Mouse (Mus musculus) thymus, adult 2 months (tissue): ENCODE results near the gene Scn1b. TPM values are rescaled to one million over a fixed set of nuclear protein-coding genes. Genes with fewer than 3 reads are reported as not detected.
A peak's percentile ranks its signal among the peaks of the same experiment; 100 is the strongest.

ENCODE experiments used
- DNase-seq: peaks from one replicate; pipeline ENCODE4 v3.0.0; 2021
- H3K27ac ChIP-seq: fragments of 200-500 bp; 2 replicates; pipeline ENCODE4 v1.5.1; 2012; ENCODE audit warnings: low read length, control low read depth; ENCODE audit not compliant: control insufficient read depth, insufficient read depth
- H3K27me3 ChIP-seq: fragments of 200-500 bp; 2 replicates; pipeline ENCODE4 v1.6.1; 2012; ENCODE audit warnings: mild to moderate bottlenecking, low read length, moderate library complexity, mixed read lengths; ENCODE audit not compliant: control insufficient read depth, insufficient read depth
- H3K36me3 ChIP-seq: fragments of 200-500 bp; 2 replicates; pipeline ENCODE4 v1.6.1; 2012; ENCODE audit warnings: mild to moderate bottlenecking, low read length, moderate library complexity; ENCODE audit not compliant: control insufficient read depth, insufficient read depth
- H3K4me1 ChIP-seq: fragments of 200-500 bp; replicated peaks from 2 replicates; pipeline ENCODE4 v1.6.1; 2012; ENCODE audit warnings: low read length; ENCODE audit not compliant: control insufficient read depth, insufficient read depth
- H3K4me3 ChIP-seq: fragments of 200-500 bp; 2 replicates; pipeline ENCODE4 v1.5.1; 2012; ENCODE audit warnings: mild to moderate bottlenecking, low read length, control low read depth, moderate library complexity; ENCODE audit not compliant: control insufficient read depth, insufficient read depth
- CTCF ChIP-seq: fragments of 200-500 bp; IDR thresholded peaks from 2 replicates; pipeline ENCODE4 v1.5.1; 2012; ENCODE audit warnings: mild to moderate bottlenecking, control low read depth, low read length, moderate library complexity, borderline replicate concordance; ENCODE audit not compliant: control insufficient read depth, poor library complexity, insufficient read depth; ENCODE audit errors: extremely low read depth
- POLR2A ChIP-seq: fragments of 200-500 bp; IDR thresholded peaks from 2 replicates; pipeline ENCODE4 v1.6.1; 2012; ENCODE audit warnings: mild to moderate bottlenecking, low read length, control low read depth, moderate library complexity; ENCODE audit not compliant: control insufficient read depth, poor library complexity, insufficient read depth; ENCODE audit errors: extremely low read depth
- WGBS: fragments of 180-500 bp; shearing (Covaris S2); methylation state at CpG from one replicate; pipeline ENCODE4 v1.1.7; 2018; 5-methylcytosine and 5-hydroxymethylcytosine counted together
- polyA plus RNA-seq: library from polyadenylated mRNA; depleted of rRNA; stranded (reverse); fragments of >200 nt; gene quantifications from 2 replicates; pipeline ENCODE4 v1.2.3, GENCODE M21; 2012

Scn1b gene
- polyA plus RNA-seq, 1 experiment: 21.2 TPM

GRCm38 (mm10) chr7:31153536-31154320 lies 26.9 kb upstream of the Scn1b start:
- Histone ChIP-seq H3K36me3 (no peaks in the 10 kb centered on the region), H3K27ac (peak overlapping the region; percentile 98), H3K4me3 (no peak overlapping the region), H3K27me3 (no peaks in the 10 kb centered on the region), H3K4me1 (peaks cover 62% of the 10 kb centered on the region)
- WGBS: 26% methylated on average over 6 of the region's 6 CpGs
- DNase-seq: peak; percentile 52
- TF ChIP-seq CTCF (no peak), POLR2A (no peak)

- TF ChIP-seq POLR2A: peak; percentile 54; the same call in 1 of the 2 replicates
- no peak for TF ChIP-seq CTCF
- WGBS: 10% methylated on average over 23 of the region's 23 CpGs
- H3K27me3 ChIP-seq: no peaks in the 10 kb centered on the region
- peak overlapping the region; percentile 91 for H3K27ac ChIP-seq
- no peaks in the 10 kb centered on the region for H3K36me3 ChIP-seq
- H3K4me3 ChIP-seq: peak overlapping the region; percentile 91
- peak; percentile 76 for DNase-seq
- peaks cover 79% of the 10 kb centered on the region for H3K4me1 ChIP-seq
These were observed 24.8 kb upstream of the Scn1b start for GRCm38 (mm10) chr7:31151301-31152241.

- peak overlapping the region; percentile 91 for H3K27ac ChIP-seq
- peak; percentile 88 for DNase-seq
- peaks cover 73% of the 10 kb centered on the region for H3K4me1 ChIP-seq
- H3K4me3 ChIP-seq: peak overlapping the region; percentile 91
- TF ChIP-seq CTCF (0 out of 2 replicates have a peak, but pooled peaks have one; percentile 22), POLR2A (peak; percentile 88)
- H3K36me3 ChIP-seq: no peaks in the 10 kb centered on the region
- H3K27me3 ChIP-seq: no peaks in the 10 kb centered on the region
- under 1% methylated on average over 63 of the region's 63 CpGs for WGBS
These were observed 23.9 kb upstream of the Scn1b start for GRCm38 (mm10) chr7:31150566-31151300.

- DNase-seq: peak; percentile 52
- H3K27me3 ChIP-seq: no peaks in the 10 kb centered on the region
- no peaks in the 10 kb centered on the region for H3K36me3 ChIP-seq
- H3K27ac ChIP-seq: peak overlapping the region; percentile 91
- H3K4me3 ChIP-seq: peak overlapping the region; percentile 91
- WGBS: under 1% methylated on average over 20 of the region's 20 CpGs
- TF ChIP-seq CTCF (no peak), POLR2A (no peak)
- peaks cover 65% of the 10 kb centered on the region for H3K4me1 ChIP-seq
These were observed 23.2 kb upstream of the Scn1b start for GRCm38 (mm10) chr7:31149751-31150565.

- Histone ChIP-seq H3K4me3 (peak overlapping the region; percentile 91), H3K27ac (peak overlapping the region; percentile 91), H3K27me3 (no peaks in the 10 kb centered on the region), H3K4me1 (peaks cover 58% of the 10 kb centered on the region), H3K36me3 (no peaks in the 10 kb centered on the region)
- WGBS: 11% methylated on average over 9 of the region's 9 CpGs
- TF ChIP-seq POLR2A (no peak), CTCF (no peak)
- DNase-seq: no peak
These were observed 22.5 kb upstream of the Scn1b start for GRCm38 (mm10) chr7:31149271-31149670.
